ENCODE assay signal across 11 mouse cellular contexts in genomic region chr8:39695331-39695730, GRCm38 (mm10).
A peak's percentile ranks its signal among the peaks of the same experiment; 100 is the strongest.
DNase-seq lines count a peak whose midpoint lies in the region; ATAC-seq and TF ChIP-seq lines count a peak whose summit lies in the region.
"Had no signal": no experiment of that assay in that cellular context is flagged by ENCODE, and none has a peak within 500 bp of the region (broad histone marks: within the 10 kb centered on the region; RNA-seq: fewer than 3 reads in every experiment).

No protein-coding gene starts in this region.

- no peak for ATAC-seq in liver, postnatal 0 days
- ATAC-seq in megakaryocyte, adult 5-6 weeks (ENCODE audit: poor library complexity, severe bottlenecking), result peak; percentile 69; the same call in 1 of the 2 replicates
- ATAC-seq in intestine, embryonic 16.5 days, result no peak
- ATAC-seq in forebrain, embryonic 13.5 days, result no peak
- ATAC-seq: forebrain, embryonic 16.5 days had no signal

- H3K4me3 ChIP-seq in liver, postnatal 0 days (ENCODE audit: low read depth, low read length), result no peak overlapping the region
- H3K4me3 ChIP-seq in intestine, embryonic 16.5 days (ENCODE audit: low read length), result no peak overlapping the region
- no peak overlapping the region for H3K4me3 ChIP-seq in forebrain, embryonic 13.5 days
- H3K4me3 ChIP-seq: liver, embryonic 13.5 days; neural tube, embryonic 13.5 days had no signal

- no peaks in the 10 kb centered on the region for H3K9me3 ChIP-seq in liver, postnatal 0 days (ENCODE audit: low read length)
- H3K9me3 ChIP-seq in intestine, embryonic 16.5 days (ENCODE audit: control insufficient read depth, low read length), result no peaks in the 10 kb centered on the region
- H3K9me3 ChIP-seq in forebrain, embryonic 13.5 days (replicated peaks), result no peaks in the 10 kb centered on the region
- H3K9me3 ChIP-seq: liver, embryonic 13.5 days; neural tube, embryonic 13.5 days had no signal

- TF ChIP-seq EP300 in liver, postnatal 0 days (IDR thresholded peaks at IDR 0.05; ENCODE audit: low read depth), result no peak

- H3K27ac ChIP-seq in liver, postnatal 0 days (ENCODE audit: low read depth), result no peak overlapping the region
- H3K27ac ChIP-seq in intestine, embryonic 16.5 days (ENCODE audit: low read length), result no peak overlapping the region
- no peak overlapping the region for H3K27ac ChIP-seq in forebrain, embryonic 13.5 days
- H3K27ac ChIP-seq: liver, embryonic 13.5 days; neural tube, embryonic 13.5 days had no signal

- H3K4me2 ChIP-seq in liver, postnatal 0 days (ENCODE audit: low read depth, low read length), result no peak overlapping the region
- H3K4me2 ChIP-seq in intestine, embryonic 16.5 days (ENCODE audit: low read depth, low read length), result no peak overlapping the region
- no peak overlapping the region for H3K4me2 ChIP-seq in forebrain, embryonic 13.5 days
- H3K4me2 ChIP-seq: liver, embryonic 13.5 days; neural tube, embryonic 13.5 days had no signal

- no peaks in the 10 kb centered on the region for H3K4me1 ChIP-seq in liver, postnatal 0 days (ENCODE audit: insufficient read depth)
- no peaks in the 10 kb centered on the region for H3K4me1 ChIP-seq in intestine, embryonic 16.5 days (ENCODE audit: control insufficient read depth, insufficient read depth, low read length)
- H3K4me1 ChIP-seq in forebrain, embryonic 13.5 days, result no peaks in the 10 kb centered on the region
- H3K4me1 ChIP-seq: liver, embryonic 13.5 days; neural tube, embryonic 13.5 days had no signal

- H3K27me3 ChIP-seq in liver, postnatal 0 days (ENCODE audit: insufficient read depth, low read length), result no peaks in the 10 kb centered on the region
- H3K27me3 ChIP-seq in intestine, embryonic 16.5 days (replicated peaks; ENCODE audit: control insufficient read depth, insufficient read depth, low read length), result no peaks in the 10 kb centered on the region
- no peaks in the 10 kb centered on the region for H3K27me3 ChIP-seq in forebrain, embryonic 13.5 days
- H3K27me3 ChIP-seq: liver, embryonic 13.5 days; neural tube, embryonic 13.5 days had no signal

- peak; percentile 23 for TF ChIP-seq CTCF in liver, postnatal 0 days (IDR thresholded peaks at IDR 0.05; ENCODE audit: low read depth)

- 56% methylated on average over 3 of the region's 3 CpGs for WGBS in liver, postnatal 0 days (ENCODE audit: insufficient replicate concordance)
- 76% methylated on average over 3 of the region's 3 CpGs for WGBS in intestine, embryonic 16.5 days
- WGBS in forebrain, embryonic 13.5 days, result 88% methylated on average over 3 of the region's 3 CpGs

- peak; percentile 4 for DNase-seq in gastrocnemius, postnatal 10 days
- DNase-seq in gastrocnemius, postnatal 4 days (ENCODE audit: low spot score in 2 of 2), result no peak
- no peak for DNase-seq in liver, postnatal 0 days
- DNase-seq in liver, result no peak
- DNase-seq in c-Kit-positive CD71-negative TER-119-negative erythroid progenitor cells, embryonic 14.5 days (ENCODE audit: low read depth), result peak; percentile 1
- DNase-seq: liver, embryonic 13.5 days had no signal

- no peaks in the 10 kb centered on the region for H3K36me3 ChIP-seq in liver, postnatal 0 days (replicated peaks; ENCODE audit: insufficient read depth, low read length)
- no peaks in the 10 kb centered on the region for H3K36me3 ChIP-seq in intestine, embryonic 16.5 days (ENCODE audit: control insufficient read depth, insufficient read depth, low read length)
- H3K36me3 ChIP-seq in forebrain, embryonic 13.5 days (ENCODE audit: poor library complexity, severe bottlenecking), result no peaks in the 10 kb centered on the region
- H3K36me3 ChIP-seq: liver, embryonic 13.5 days; neural tube, embryonic 13.5 days had no signal

- no peak overlapping the region for H3K9ac ChIP-seq in liver, postnatal 0 days (replicated peaks)
- H3K9ac ChIP-seq in intestine, embryonic 16.5 days (ENCODE audit: low read depth, low read length), result no peak overlapping the region
- H3K9ac ChIP-seq in forebrain, embryonic 13.5 days, result no peak overlapping the region
- H3K9ac ChIP-seq: liver, embryonic 13.5 days; neural tube, embryonic 13.5 days had no signal

Comparison
In these comparisons a context has a peak if more than half of its experiments do, and no peak if none do; other contexts are left out.
1. DNase-seq: peak in gastrocnemius, postnatal 10 days (single experiment) and c-Kit-positive CD71-negative TER-119-negative erythroid progenitor cells, embryonic 14.5 days (single experiment); none in gastrocnemius, postnatal 4 days (0 of 2), liver, postnatal 0 days (single experiment) and liver (single experiment).